Mouse (Mus musculus) frontal cortex, postnatal 36 days (tissue): ENCODE measurements around the gene Ndufs8.

Experiments used
- DNase-seq, 2 experiments: peaks; one replicate each; pipeline ENCODE4 v3.0.0; 2022; ENCODE audit warnings: low spot score in 2 of 2

Ndufs8 gene

DNA sequence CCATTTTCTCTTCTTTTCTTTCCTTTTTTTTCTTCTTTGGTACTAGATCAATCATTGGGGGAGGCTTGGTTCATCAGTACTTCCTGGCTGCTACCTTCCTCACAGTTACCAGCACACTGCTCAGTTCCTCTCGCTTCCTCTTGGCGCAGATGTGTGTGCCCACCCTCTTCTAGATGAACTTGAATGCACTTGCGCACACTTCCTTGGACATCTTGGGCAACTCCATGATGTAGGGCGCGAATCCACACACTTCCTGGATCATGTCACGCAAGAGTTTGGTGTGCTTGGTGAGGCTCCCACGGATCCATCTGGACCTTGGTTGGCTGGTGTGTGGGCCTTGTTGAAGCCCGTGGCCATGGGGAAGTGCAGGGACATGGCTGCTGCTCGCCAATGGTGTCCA, 19.1 kb upstream of the Ndufs8 start:
- DNase-seq = no peak

DNA sequence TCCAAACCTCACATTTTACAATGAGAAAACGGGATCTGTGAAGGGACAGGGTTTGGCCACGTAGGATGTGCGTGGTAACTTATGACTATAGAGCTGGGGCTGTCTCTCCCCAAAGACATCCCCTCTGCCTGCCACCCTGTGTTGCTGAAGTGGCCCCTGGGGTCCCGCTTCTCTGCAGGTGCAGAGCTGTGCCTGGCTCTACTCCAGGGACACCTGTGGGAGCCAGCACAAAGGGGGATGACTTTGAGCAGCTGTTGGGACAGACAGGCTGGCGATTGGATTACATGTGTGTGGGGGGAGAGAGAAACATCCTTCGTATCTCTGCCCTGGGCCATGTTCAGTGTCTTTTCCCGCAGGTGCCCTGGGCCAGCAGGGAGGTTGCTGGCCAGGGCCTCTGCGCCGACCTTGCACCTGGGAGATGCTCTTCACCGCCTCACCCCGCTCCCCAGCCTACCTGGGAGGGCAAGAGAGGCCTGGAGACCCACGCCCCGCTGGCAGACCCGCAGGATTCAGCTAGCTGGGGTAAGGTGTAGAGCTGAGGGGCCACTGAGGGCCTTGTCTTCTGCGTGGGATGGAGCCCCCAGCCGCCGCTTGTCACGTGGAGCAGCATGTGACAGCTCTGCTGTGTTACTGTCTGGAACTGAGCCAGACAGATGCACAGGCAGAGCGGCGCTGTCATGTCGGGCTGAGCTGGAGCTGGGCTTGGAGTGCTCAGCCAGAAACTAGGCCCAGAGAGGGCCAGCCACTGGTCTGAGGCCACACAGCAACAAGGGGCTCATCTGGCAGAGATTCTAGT, 17.9 kb upstream of the Ndufs8 start:
- DNase-seq = no peak

- DNase-seq = peak; percentile 37 to 59
Observed at GRCm38 (mm10) chr19:3929211-3929941, 16.8 kb upstream of the Ndufs8 start, which contains the start of gene Aldh3b1. Aldh3b1 (minus strand) TSS chr19:3929808.

GRCm38 (mm10) chr19:3928779-3929178, 16.2 kb upstream of the Ndufs8 start:
- DNase-seq = no peak

- DNase-seq = no peak
Observed at GRCm38 (mm10) chr19:3927989-3928388, 15.4 kb upstream of the Ndufs8 start.

DNA sequence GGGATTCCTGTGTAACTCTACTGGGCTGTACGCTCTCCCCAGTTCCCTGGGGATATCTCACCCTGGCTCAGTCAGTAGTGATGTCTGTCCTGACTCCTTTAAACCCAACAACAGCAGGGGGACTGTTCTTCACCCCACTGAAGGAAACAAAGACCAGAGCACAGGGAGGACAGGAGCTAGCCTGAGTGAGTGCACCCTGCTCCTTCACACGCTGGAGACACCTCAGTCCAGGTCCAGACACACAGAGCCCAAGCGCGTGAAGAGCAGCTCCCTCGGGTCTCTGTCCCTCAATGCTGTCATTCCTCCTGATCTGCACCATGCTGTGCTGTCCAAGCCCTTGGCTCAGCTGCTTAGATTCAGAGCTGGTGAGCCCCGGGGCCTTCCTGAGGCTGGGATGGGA, 14.1 kb upstream of the Ndufs8 start:
- no peak for DNase-seq

- DNase-seq = no peak
Observed at GRCm38 (mm10) chr19:3926279-3926678, 13.7 kb upstream of the Ndufs8 start.

- no peak for DNase-seq
Observed at GRCm38 (mm10) chr19:3925859-3926258, 13.3 kb upstream of the Ndufs8 start.

DNA sequence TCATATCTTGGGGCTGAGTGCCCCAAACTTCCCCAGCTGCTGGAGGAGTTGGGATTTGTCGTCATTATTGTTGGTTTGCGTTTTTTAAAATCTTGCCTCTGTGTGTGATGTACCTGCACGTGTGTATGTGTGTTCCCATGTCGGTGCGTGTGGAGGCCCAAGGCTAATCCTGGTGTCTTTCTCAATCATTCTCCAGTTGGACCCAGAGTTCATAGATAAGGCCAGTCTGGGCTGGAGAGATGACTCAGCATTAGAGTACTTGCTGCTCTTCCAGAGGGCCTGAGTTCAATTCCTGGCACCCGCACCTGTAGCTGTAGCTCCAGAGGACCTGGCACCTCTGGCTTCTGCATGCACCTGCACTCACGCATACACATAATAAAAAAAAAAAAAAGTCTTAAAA, 12.3 kb upstream of the Ndufs8 start:
- DNase-seq = no peak

- no peak for DNase-seq
Observed at GRCm38 (mm10) chr19:3924190-3924589, 11.6 kb upstream of the Ndufs8 start.

DNA sequence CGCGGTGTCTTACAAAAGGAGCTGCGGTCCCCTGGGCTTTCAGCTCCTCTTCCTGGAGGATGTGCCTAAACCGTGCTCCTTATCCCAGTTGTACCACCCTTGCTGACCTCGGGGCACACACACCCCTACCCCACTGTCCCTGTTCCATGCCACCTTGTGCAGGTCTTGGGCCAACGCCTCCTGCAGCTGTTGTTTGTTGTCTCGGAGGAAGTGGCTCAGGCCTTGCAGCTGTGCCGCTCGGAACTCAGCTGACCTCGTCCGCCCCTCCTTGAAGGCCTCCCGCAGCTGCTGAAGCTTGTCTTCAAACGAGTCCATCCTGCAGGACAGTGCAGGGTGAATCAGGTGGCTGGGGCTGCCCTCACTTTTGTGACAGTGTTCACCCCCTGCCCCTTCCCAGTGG, 11.0 kb upstream of the Ndufs8 start:
- DNase-seq = no peak

GRCm38 (mm10) chr19:3922661-3923371, 10.2 kb upstream of the Ndufs8 start:
- no peak for DNase-seq

DNA sequence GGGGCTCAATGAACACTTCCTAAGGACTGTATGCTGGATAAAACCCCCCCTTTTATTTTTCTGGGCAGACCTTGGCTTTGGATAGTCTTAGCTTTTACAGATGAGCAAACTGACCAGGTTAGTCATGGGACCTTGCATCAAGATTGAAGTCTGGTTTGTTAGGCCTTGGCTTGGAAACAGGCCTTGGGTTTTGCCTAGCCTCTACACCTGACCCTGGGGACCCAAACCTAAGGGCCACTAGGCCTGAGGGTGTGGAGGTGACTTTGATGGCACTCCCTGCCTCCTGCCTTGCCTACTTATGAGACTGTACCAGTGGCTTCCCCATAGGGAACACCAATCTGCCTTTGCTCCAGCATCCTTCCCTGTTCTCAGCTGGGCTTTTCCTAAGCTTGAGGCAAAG, 7.4 kb upstream of the Ndufs8 start:
- no peak for DNase-seq

DNA sequence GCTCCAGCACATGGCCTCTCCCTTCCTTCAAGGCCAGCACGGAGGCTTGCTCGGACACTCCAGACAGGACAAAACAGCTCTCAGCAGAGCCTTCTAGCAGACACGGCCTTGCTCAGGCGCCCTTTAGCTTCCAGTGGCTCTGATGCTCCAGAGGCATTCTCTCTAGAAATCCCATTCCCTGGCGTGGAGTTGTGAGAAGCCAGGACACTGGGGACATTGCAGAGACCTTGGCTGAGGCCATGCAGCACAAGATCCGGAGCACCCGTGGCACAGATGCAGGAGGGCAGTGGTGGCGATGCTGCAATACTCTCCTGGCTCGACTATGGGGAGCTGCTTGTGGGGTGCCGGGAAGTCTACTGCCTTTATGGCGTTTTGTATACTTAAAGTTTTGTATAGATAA, 4.2 kb upstream of the Ndufs8 start:
- DNase-seq = no peak

- no peak for DNase-seq
Observed at GRCm38 (mm10) chr19:3914535-3914934, 2.0 kb upstream of the Ndufs8 start.

DNA sequence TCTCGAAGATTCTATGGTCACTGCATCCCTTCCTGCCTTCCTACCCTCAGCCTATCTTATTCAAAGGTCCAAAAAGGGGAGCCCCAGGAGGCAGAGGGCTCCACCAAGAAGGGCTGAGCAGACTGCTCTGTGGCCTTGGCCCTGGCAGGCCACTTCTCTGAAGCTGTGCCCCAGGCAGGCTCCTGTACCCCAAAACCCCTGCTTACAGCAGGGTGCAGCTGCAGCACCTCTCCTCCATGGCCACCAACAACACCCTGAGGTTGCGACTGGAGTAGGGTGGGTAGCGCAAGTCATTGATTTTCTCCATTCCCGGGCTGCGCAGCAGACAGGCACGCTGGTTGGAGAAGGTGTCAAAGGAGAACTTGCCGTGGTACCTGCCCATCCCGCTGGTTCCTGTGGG, 1.1 kb upstream of the Ndufs8 start:
- DNase-seq = no peak

GRCm38 (mm10) chr19:3910206-3910605, 2.4 kb downstream of the Ndufs8 start:
- DNase-seq = no peak

- DNase-seq = no peak
Observed at GRCm38 (mm10) chr19:3907876-3908660, 4.5 kb downstream of the Ndufs8 start.

DNA sequence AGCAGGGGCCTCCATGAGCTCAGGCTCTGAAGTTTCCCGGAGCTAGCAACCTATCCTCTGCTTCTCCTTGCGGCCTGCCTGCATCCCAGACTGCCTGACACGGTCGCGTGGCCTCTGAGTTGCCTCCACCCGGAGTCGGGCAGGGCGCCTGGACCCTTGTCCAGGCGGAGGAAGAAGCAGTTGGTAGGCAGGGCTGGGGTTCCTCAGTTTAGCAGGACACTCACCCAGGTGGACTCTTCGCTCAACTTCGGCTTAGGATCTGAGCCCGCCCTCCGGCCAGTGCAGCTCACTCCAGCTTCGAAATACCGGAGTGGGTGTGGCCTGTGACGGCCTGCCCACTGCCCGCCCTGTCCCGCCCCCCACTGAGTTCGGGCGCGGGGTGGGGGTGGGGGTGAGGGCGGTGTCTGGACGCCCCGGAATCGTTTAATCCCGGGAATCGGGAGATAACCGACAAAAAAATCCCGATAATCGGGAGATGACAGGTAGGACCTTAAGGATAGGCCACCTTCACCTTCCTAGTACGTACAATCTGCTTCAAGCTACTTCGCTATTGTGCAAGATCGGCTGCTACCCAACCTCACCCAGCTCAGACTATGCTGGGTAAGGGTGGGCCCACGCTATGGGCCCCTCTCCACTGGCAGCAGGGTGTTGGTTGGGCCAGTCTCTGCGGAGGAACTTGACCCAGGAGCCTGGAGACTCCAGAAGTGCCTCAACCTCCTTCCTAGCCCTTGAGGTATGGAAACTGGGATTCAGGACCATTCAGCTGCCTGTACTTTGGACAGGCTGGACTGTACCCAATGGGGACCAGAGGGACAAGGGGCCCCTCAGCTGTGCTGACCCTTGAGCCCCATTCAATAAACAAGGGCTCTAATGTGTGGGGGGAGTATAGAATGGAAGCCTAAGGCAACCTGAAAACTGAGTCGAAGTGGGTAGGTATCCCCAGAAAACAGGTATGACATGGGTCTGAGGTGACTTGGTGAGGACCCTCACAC, 5.5 kb downstream of the Ndufs8 start, which contains the start of gene Tcirg1:
Gene Tcirg1 (minus strand): TSS at position 339 of the 992 bp plus-strand sequence.
- DNase-seq = peak; percentile 49 to 50

GRCm38 (mm10) chr19:3906326-3906725, 6.2 kb downstream of the Ndufs8 start:
- DNase-seq = no peak
